Mouse (Mus musculus): Measurements from ENCODE around the gene Magi2.

GRCm38 (mm10) chr5:19933190-19933589, 706.4 kb downstream of the Magi2 start:
- TF ChIP-seq CTCF (IDR thresholded peaks at IDR 0.05; ENCODE audit: extremely low read depth, insufficient read length, insufficient replicate concordance, low read depth, low read length) (no peak), POLR2A (IDR thresholded peaks at IDR 0.05; ENCODE audit: low read depth, low read length) (no peak)
